Mouse (Mus musculus): Measurements from ENCODE around the gene Ccdc85b.

Gene Ccdc85b

DNA sequence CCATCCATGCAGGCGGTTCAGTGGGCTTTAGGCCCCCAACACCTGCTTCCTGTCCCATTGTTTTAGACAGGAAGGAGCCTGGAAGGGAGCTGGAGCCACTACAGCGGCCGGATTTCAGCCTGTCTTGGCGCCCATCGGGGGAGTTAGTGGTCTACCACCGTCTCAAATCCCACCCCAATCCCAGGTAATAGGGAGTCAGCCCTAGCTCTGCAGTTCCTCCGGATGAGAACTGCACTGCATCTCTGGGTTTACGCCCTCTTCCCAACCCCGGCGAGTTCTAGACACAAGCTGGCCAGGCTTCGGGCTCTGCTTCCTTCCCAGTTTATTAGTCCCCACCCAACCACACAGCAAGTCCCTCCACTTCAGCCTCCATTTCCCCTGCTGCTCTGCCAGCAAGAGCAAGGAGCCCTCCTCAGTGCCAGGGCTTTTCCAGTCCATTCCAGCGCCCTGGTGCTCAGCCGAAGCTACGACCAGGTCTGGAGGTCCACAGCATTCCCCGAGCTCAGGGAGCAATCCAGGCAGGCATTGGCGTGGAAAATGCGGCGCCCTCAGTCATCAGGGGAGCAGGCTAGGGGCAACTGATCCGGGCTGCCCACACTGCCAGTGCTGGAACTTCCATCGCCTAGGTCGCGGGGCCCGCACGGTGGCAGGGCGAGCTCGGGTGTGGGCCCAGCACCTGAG lies 1.3 kb downstream of the Ccdc85b start:
- no peak for DNase-seq (ENCODE audit: low read depth, low spot score)

GRCm38 (mm10) chr19:5455568-5455967 lies 2.1 kb downstream of the Ccdc85b start:
- DNase-seq (ENCODE audit: low read depth, low spot score), result no peak

- DNase-seq (ENCODE audit: low read depth, low spot score), result no peak
These were observed 2.7 kb downstream of the Ccdc85b start for GRCm38 (mm10) chr19:5455037-5455436.

GRCm38 (mm10) chr19:5451766-5452165 lies 5.9 kb downstream of the Ccdc85b start:
- DNase-seq (ENCODE audit: low read depth, low spot score), result no peak

DNA sequence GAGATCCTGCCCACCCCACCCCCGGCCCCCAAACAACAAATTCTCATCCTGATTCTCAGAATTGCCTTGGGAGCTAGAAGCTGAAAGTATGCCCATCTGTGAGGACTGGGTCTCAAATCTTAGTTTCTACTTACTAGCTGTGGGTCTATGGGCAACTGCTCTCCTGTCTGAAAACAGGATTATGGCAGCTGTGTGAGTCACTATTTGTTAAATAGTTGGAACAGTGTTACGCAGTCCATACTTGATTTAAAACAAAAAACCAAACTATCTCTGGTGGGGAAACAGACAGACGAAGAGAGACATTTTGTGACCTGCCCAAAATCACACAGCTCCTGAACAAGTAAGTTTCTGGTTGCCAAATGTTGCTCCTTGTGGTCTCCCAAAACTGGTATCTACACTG lies 8.0 kb downstream of the Ccdc85b start:
- DNase-seq (ENCODE audit: low read depth, low spot score), result no peak

- DNase-seq (ENCODE audit: low read depth, low spot score), result no peak
These were observed 9.1 kb downstream of the Ccdc85b start for GRCm38 (mm10) chr19:5448354-5449150.

DNA sequence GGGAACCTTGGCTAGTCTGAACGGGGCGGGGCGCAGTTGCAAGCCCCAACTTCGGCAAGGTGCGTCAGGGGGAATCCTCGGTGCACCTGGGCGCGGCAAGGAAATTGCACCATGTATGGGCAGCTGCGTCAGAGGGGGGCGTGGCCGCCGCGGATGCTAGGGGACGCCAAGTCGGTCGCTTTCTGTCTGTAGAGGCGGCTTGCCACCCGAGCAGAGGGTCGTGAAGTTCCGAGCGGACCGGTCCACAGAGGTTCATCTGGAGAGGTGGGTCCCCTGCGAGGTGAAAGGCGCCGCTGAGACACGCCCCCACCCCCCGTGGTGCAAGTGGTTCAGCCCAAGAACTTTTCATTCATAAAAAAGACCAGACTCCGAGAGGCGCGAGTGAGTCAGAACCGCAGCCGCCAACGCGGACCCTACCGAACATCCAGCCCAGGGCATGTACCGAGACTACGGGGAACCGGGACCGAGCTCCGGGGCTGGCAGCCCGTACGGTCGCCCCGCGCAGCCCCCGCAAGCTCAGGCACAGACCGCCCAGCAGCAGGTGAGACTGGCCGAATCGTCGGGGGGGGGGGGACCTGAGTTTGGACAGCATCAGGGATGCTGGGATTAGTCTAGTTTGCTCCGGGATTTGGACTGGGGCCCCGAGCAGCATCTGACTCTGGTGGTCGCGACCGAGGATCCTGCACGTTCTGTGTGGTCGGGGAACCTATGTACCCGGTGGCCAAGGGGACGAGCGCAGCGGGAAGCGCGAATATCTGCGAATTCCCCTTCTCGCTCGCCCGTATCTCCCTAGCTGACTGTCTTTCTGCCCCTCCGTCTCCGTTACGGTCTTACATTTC lies 10.0 kb downstream of the Ccdc85b start, which contains the start of gene Fosl1:
TSS of gene Fosl1 (plus strand) at position 33 of the 839 bp plus-strand sequence.
- DNase-seq (ENCODE audit: low read depth, low spot score), result no peak

- no peak for DNase-seq (ENCODE audit: low read depth, low spot score)
These were observed 11.9 kb downstream of the Ccdc85b start for GRCm38 (mm10) chr19:5445747-5446146.

DNA sequence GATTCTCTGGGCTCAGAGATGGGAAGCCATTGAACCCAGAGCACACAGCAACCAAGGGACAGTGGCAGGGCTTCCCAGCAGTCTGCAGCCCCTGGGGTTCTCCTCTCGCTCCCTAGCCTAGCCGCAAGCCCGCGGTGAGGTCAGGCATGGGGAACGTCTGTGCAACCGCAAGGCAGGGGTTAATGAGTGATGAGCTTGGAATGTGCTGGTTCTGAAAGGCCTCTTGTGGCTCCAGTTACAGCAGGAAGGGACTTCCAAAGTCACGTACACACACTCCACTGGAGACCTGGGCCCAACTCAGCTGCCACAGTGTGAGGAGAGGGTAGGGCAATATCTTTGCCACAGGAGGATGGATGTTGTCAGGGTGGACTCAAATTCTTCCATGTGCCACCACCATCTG lies 12.7 kb downstream of the Ccdc85b start:
- no peak for DNase-seq (ENCODE audit: low read depth, low spot score)

- DNase-seq (ENCODE audit: low read depth, low spot score), result no peak
These were observed 13.3 kb downstream of the Ccdc85b start for GRCm38 (mm10) chr19:5444371-5444908.

- DNase-seq (ENCODE audit: low read depth, low spot score), result no peak
These were observed 23.7 kb downstream of the Ccdc85b start for GRCm38 (mm10) chr19:5433951-5434350.

DNA sequence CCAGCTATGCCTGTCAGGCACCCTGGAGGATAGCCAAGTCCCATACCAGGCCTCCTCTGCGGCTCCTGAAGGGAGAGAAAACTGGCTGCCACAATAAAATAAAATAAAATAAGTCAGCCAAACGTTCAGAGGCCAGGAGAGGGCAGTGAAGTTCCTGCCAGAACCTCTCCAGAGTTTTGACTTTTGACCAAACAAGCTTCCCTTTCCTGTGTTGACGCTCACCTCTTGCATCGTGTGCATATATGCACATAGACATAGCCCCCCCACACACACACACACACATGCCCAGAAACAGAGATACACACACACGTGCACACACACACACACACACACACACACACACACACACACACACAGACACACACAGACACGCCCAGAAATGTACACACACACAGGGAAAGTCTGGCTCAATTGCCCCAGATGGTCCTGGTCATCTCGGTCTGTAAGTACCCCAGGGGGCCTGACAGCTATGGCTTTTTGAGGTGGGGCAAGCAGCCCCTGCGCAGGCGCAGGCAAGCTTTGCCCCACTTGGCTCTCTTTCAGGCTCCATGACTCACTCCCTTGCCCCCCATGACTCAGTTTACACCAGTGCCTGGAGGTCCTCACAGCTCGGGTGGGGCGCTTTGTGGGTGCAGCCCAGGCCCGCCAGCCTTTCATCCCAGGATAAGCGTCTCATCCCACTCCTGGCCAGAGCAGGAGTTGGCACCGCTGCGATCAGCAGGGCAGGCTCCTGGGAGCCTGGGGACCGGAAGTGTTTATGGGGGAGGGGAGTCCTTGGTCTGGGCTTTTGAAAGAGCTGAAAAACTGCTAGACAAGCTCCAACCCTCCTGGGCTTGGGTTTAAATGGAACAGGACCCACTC lies 24.5 kb downstream of the Ccdc85b start:
- DNase-seq (ENCODE audit: low read depth, low spot score), result no peak

DNA sequence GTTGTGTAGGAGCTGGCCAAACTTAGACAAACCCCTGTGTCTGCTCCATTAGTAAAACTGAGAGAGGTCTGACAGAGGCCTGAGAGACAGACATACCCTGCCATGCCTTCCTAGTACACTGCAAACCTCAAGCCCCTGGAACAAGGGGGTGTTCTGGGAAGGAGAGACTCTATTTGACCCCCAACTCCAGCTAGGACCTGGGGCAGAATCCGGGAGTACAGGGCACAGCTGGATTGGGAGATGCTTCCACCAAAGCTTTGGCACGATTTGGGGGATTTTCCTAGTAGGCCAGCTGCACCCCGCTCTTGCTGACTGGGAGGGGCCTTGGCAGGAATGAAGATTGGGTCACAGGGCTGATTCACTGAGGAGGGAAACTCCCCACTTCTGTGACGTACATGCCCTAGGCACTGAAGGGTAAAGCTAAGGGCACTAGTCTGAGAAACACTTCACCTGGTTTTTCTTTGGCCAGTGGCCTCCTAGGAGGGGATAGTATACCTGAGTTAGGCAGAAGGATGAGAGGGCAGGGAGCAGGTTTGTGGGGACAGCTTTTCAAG lies 25.7 kb downstream of the Ccdc85b start:
- no peak for DNase-seq (ENCODE audit: low read depth, low spot score)

DNA sequence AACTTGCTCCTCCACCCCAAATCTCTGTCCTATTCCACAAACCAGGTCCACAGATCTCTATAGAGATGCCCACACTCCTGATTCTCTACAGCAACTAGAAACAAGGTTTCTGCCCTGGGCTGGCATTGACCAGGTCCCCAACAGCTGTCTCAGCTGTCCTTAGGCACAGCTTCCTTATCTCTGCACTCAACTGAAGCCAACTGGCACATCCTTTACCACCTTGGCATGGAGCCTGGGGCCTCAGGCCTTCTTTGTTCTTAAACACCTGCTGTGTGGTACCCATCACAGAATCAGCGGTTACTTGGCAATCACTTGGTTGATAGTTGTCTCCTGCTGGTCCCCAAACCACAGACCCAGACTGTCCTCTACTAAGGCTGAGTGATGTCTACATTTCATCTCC lies 27.3 kb downstream of the Ccdc85b start:
- DNase-seq (ENCODE audit: low read depth, low spot score), result no peak

DNA sequence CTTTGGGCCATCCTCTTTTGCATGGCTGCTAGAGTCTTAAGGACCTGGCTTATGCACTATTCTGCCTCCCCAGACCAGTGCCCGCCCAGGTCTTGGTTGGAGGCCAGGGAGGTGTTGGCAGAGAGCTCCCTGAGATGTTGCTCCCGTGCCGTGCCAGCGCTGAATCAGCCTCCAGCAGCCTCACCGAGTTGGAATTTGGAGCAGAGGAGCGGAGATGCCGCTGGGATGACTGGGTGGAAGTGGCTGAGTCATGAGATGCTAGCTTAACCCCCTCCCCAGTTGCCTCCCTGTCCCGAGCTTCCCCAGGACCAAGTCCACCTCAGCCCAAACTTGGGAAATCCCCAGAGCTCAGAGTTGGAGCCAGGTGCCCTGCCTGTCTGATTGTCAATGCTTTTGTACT lies 27.9 kb downstream of the Ccdc85b start:
- DNase-seq (ENCODE audit: low read depth, low spot score), result no peak

DNA sequence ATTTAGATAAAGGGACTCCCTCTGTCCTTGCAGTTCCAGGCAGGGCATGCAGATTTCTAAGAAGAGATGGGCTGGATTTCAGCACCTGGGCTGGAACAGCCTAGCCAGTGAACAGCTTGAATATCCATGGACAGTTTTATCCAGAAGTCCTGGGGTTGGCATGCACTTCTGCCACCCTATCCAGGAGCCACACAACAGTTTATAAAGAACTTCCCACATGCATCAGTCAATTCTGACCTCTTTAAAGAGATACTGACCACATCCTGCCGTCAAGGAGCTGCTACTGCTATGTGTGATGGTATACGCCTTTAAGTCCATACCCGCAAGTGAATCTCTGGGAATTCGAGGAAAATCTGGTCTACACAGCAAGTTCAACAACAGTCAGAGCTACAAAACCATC lies 28.5 kb downstream of the Ccdc85b start:
- DNase-seq (ENCODE audit: low read depth, low spot score), result no peak

DNA sequence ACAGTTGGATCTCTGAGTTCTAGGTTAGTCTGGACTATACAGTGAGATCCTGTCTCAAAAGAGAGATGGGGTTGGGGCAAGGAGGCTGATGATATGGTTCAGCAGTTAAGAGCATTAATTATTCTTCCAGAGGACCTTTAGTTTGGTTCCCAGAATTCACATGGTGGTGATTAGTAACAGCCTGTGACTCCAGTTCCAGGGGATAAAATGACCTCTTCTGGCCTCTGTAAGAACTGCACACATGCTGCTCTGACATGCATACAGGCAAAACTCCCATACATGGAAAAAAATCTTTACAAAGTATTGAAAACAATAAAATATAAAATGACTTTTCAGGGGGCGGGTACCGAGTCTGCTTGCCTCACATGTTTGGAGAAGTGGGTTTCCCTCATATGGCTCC lies 29.6 kb downstream of the Ccdc85b start:
- DNase-seq (ENCODE audit: low read depth, low spot score), result no peak

DNA sequence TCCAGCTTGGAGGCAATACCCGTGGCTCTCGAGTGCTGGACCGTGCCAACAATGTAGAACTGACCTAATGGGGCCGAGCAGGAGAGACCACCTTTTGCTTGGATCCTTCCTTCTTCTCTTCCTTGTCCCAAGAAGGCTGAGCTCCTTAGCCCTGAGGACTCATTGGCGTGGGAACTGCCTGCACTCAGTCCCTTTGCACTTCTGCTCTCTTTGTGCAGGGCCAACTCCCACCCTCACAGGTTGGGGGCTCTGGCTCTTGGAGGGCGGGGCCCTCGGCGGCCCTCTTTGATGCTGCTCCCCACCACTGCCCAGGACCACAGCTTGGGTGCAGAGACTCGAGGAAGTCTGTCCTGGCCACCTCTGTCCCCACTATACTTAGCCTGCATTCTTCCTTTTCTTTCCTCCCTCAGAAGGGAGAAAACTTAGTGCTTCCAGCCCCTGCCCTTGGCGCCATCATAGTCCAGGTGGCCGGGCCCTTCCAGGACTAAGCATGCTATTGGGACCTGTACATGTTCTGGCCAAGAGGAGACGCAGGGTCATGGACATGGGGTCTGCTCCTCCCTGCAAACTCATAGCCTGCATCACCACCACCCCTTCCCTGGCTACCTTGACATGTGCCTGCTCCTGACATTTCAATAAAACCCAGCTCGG lies 30.9 kb downstream of the Ccdc85b start:
- no peak for DNase-seq (ENCODE audit: low read depth, low spot score)

GRCm38 (mm10) chr19:5425906-5426565 lies 31.7 kb downstream of the Ccdc85b start:
- no peak for DNase-seq (ENCODE audit: low read depth, low spot score)

Measured in brain, embryonic 18.5 days (tissue).